Mouse (Mus musculus): Measurements from ENCODE around the gene Erc2.

- TF ChIP-seq FLI1 (IDR thresholded peaks at IDR 0.05; ENCODE audit: low read length) (no peak), GATA1 (IDR thresholded peaks at IDR 0.05; ENCODE audit: borderline replicate concordance, low read length) (no peak)
Measured at GRCm38 (mm10) chr14:27778503-27778902, 156.3 kb downstream of the Erc2 start.
